Mouse (Mus musculus) embryonic facial prominence, embryonic 15.5 days (tissue): ENCODE measurements around the gene Gm17359. TPM values are rescaled to one million over a fixed set of nuclear protein-coding genes. Genes with fewer than 3 reads are reported as not detected.
A peak's percentile ranks its signal among the peaks of the same experiment; 100 is the strongest.

Source experiments
- ATAC-seq: fragments of 200-750 bp; cut with Nextera tagmentation; 2 replicates; pipeline ENCODE4 v1.8.0; 2017; ENCODE audit warnings: low read depth, moderate TSS enrichment; ENCODE audit not compliant: insufficient number of reproducible peaks, low FRiP score, low TSS enrichment
- H3K27ac ChIP-seq: fragments of 300-500 bp; sonication (generic); replicated peaks from 2 replicates; pipeline ENCODE4 v1.5.1; 2015; ENCODE audit warnings: mild to moderate bottlenecking, inconsistent platforms
- H3K27me3 ChIP-seq: fragments of 300-500 bp; sonication (generic); 2 replicates; pipeline ENCODE4 v1.6.1; 2015; ENCODE audit warnings: inconsistent platforms
- H3K36me3 ChIP-seq: fragments of 300-500 bp; sonication (generic); 2 replicates; pipeline ENCODE4 v1.6.1; 2015; ENCODE audit warnings: mild to moderate bottlenecking, inconsistent platforms
- H3K4me1 ChIP-seq: fragments of 300-500 bp; sonication (generic); 2 replicates; pipeline ENCODE4 v1.6.1; 2015; ENCODE audit warnings: inconsistent platforms
- H3K4me2 ChIP-seq: fragments of 300-500 bp; sonication (generic); replicated peaks from 2 replicates; pipeline ENCODE4 v1.6.1; 2015; ENCODE audit warnings: mild to moderate bottlenecking, inconsistent platforms
- H3K4me3 ChIP-seq: fragments of 300-500 bp; sonication (generic); replicated peaks from 2 replicates; pipeline ENCODE4 v1.5.1; 2015; ENCODE audit warnings: mild to moderate bottlenecking, inconsistent platforms
- H3K9ac ChIP-seq: fragments of 300-500 bp; sonication (generic); 2 replicates; pipeline ENCODE4 v1.6.1; 2015; ENCODE audit warnings: inconsistent platforms
- H3K9me3 ChIP-seq: fragments of 300-500 bp; sonication (generic); replicated peaks from 2 replicates; pipeline ENCODE4 v1.6.1; 2016; ENCODE audit warnings: inconsistent platforms
- WGBS: fragments of 180-500 bp; shearing (Covaris S2); methylation state at CpG from one replicate; pipeline ENCODE4 v1.1.7; 2015; 5-methylcytosine and 5-hydroxymethylcytosine counted together
- polyA plus RNA-seq: library from polyadenylated mRNA; unstranded; fragments of >200 nt; fragmentation: Nextera tagmentation; extraction: Ambion mirVana; gene quantifications from 2 replicates; pipeline ENCODE4 v1.2.1, GENCODE M21; 2015

Gene Gm17359
- not detected in 2 replicates for polyA plus RNA-seq

DNA sequence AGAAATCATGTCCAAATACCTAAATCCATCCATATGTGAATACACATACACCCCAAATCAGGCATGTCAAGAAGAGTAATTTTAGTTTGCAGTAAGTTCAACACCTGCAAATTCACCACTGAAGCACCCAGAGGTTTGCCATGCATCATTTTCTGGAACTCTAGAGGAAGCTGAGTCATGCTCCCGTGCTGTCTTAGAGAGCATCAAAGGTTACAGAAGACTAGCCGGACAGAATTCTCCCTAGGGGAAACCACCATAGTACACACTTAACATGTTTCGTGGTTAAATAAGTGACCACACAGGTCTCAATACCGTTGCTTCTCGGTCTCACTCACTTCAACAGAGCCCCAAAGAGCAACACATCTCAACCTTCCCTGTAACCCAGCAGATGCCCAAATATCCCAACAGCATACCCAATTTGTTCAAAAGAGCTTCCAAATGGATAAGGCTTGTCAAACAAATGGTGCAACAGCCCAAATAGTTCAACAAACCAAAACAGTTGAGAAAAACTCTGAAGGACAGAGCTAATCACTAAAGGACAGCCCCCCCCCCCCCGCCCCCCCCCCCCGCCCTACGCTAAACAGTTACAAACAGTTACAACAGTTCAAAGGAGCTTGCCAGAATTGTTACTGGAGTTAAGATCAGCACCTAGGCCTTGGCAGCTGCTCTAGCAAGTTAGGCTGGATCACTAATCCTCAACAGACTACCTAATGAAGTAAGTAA is at the start of gene Gm17359:
Gene Gm17359, plus strand, starts transcription at position 618 of the 723 bp plus-strand sequence.
- Histone ChIP-seq H3K4me1 (no peaks in the 10 kb centered on the region; the same call in 1 of the 2 replicates), H3K27me3 (no peaks in the 10 kb centered on the region), H3K4me2 (no peak within 1 kb of the TSS), H3K36me3 (no peaks in the 10 kb centered on the region), H3K9ac (no peak within 1 kb of the TSS), H3K27ac (no peak within 1 kb of the TSS), H3K9me3 (no peaks in the 10 kb centered on the region), H3K4me3 (no peak within 1 kb of the TSS)
- 59% methylated on average over 8 of the region's 8 CpGs for WGBS
- no peak for ATAC-seq

DNA sequence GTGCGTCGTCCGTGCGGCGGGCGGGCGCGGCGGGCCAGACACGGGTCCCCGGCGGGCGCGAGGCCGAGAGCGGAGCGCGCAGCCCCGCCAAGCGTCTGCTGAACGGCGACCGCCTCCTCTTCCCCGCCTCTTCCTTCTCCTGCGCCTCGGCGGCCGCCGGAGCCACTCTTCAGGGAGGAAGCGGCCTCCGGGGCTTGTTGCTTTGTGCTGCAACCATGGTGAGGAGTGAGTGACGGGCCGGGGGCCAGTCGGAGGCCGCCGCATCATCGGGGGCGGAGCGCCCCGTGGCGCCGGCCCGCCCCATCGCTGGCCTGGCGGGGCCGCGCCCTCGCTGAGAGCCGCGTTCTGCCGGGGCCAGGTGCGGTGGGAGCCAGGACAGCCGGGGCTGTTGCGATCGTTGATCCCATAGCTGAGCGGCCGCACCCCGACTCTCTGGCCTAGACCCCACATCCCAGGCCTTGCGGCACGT is 49.3 kb upstream of the Gm17359 start:
- no peaks in the 10 kb centered on the region for H3K9me3 ChIP-seq
- no peaks in the 10 kb centered on the region for H3K27me3 ChIP-seq
- peak overlapping the region; percentile 78 for H3K9ac ChIP-seq
- H3K4me3 ChIP-seq: peak overlapping the region; percentile 87
- 1% methylated on average over 57 of the region's 60 CpGs for WGBS
- H3K36me3 ChIP-seq: no peaks in the 10 kb centered on the region
- H3K4me2 ChIP-seq: peak overlapping the region; percentile 71
- peak overlapping the region; percentile 97 for H3K27ac ChIP-seq
- peak; percentile 98 for ATAC-seq
- H3K4me1 ChIP-seq: peaks cover 34% of the 10 kb centered on the region

DNA sequence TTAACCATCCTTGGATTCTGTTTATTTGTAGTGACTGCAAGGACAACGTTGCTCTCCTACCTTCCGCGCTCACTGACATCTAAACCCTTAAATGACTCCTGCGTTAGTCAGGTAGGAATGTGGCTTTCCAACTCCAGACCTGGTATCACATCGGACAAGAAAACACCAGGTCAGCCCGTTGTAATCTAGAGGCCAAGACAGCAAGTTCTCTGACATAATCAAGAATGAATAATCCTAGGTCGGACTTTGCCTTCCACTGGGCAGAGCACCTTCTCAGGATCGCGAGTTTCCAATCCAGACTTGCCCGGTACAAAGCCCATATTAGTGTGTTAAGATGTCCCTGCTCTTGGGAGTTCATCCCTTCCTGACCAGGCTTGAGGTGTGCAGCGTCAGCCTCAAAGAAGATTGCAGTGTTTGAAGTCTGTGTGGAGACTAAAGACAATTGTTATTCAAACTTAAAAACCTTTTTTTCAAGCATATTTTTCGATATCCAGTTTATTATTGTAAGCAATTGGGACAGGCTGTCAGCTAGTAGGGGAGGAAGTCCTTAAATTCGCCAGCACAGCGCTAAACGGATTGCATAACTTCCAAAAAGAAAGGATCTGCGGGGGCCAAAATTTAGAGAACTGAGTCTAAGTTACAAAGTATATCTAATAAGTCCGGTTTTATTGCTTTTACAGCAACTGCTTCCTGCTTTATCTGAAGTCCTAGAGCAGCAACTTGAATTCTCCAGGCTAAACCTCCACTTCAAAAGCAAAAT is 48.6 kb upstream of the Gm17359 start:
- Histone ChIP-seq H3K36me3 (no peaks in the 10 kb centered on the region), H3K4me1 (peaks cover 27% of the 10 kb centered on the region), H3K4me2 (peak overlapping the region; percentile 71), H3K4me3 (peak overlapping the region; percentile 87), H3K9ac (peak overlapping the region; percentile 72), H3K27ac (peak overlapping the region; percentile 76), H3K27me3 (no peaks in the 10 kb centered on the region), H3K9me3 (no peaks in the 10 kb centered on the region)
- ATAC-seq: no peak
- 14% methylated on average over 17 of the region's 17 CpGs for WGBS

DNA sequence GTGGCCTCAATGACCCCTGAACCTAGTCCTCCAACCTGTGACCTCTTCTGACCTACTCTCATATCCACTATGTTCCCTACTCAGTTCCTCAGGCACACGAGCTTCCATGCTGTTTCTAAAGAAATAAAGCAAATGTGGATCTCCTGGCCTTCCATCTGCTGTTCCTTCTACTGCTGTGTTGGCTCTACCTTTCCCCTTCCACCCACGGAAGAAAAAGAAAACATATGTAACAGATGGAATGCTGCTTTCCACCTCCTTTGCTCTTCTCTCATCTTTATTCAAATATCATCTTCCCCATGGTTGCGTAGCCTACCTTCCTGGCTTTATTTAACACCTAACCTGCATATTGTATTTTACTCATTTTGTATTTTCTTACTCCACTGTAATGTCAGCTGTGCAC is 47.4 kb upstream of the Gm17359 start:
- Histone ChIP-seq H3K27me3 (no peaks in the 10 kb centered on the region), H3K9me3 (no peaks in the 10 kb centered on the region), H3K4me1 (peaks cover 16% of the 10 kb centered on the region), H3K36me3 (no peaks in the 10 kb centered on the region), H3K4me2 (no peak overlapping the region), H3K4me3 (no peak overlapping the region), H3K9ac (no peak overlapping the region), H3K27ac (no peak overlapping the region)
- WGBS: 68% methylated on average over 3 of the region's 3 CpGs
- ATAC-seq: no peak

DNA sequence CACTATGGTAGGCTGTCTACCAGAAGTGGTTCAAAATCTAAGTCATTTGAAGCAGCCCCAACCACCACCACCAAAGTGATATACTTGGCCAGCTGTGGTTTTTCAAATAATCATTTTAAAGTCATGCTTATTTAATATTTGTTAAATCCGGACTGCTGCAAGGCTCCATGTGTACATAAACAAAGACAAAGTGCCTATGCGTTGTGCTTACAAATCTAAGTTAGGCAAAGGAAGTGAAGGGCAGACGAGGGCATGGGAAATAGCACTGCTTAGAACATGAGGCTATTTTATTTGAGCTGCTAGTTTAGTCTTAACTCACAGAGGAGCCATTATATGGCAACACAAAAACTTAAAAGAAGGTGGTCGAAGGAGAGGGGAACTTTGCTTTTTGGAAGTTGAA is 43.4 kb upstream of the Gm17359 start:
- Histone ChIP-seq H3K4me2 (no peak overlapping the region), H3K4me3 (no peak overlapping the region), H3K27me3 (no peaks in the 10 kb centered on the region), H3K9ac (no peak overlapping the region), H3K27ac (no peak overlapping the region), H3K36me3 (no peaks in the 10 kb centered on the region), H3K4me1 (no peaks in the 10 kb centered on the region), H3K9me3 (no peaks in the 10 kb centered on the region)
- ATAC-seq: no peak
- WGBS: 51% methylated on average over 4 of the region's 4 CpGs

DNA sequence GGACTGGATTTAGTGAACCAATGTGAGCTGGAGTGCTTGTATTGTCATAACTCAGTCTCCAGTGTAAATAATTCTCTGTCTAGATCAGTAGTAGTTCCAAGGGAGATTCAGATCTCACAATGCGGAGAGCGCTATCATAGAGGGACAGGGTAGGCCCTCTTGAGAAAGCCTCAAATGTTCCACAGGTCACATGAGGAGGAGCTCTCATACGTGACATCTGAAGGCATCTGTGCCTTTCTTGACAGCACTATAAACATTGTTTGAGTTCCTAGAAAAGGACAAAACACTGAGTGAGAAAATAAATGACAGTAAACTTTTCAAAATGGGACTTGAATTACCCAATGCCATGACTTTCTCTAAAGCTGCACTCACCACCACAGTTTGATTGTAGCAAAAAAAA is 41.8 kb upstream of the Gm17359 start:
- Histone ChIP-seq H3K4me2 (no peak overlapping the region), H3K36me3 (no peaks in the 10 kb centered on the region), H3K9ac (no peak overlapping the region), H3K27ac (no peak overlapping the region), H3K4me1 (no peaks in the 10 kb centered on the region), H3K9me3 (no peaks in the 10 kb centered on the region), H3K27me3 (no peaks in the 10 kb centered on the region), H3K4me3 (no peak overlapping the region)
- WGBS: 90% methylated on average over 3 of the region's 3 CpGs
- ATAC-seq: no peak

DNA sequence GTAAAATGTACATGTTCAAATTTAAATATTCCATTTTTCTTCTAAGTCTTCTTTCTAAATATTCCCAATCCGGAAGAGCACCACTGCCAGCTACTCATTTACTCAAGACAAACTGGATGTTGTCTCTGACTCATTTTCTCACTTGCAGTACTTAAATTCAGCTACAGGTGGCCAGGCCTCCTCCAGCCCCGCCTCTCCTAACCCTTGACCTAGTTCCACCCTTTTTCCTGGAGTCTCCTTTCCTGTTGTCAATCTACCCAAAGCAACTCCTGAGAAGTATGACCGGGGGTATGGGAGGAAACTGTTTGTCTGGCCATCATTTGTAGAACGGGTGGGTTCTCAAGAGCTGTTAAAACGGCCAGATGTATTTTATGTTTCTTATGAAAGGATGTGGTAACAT is 40.4 kb upstream of the Gm17359 start:
- Histone ChIP-seq H3K27ac (no peak overlapping the region), H3K4me1 (no peaks in the 10 kb centered on the region), H3K4me2 (no peak overlapping the region), H3K27me3 (no peaks in the 10 kb centered on the region), H3K9me3 (no peaks in the 10 kb centered on the region), H3K4me3 (no peak overlapping the region), H3K36me3 (no peaks in the 10 kb centered on the region), H3K9ac (no peak overlapping the region)
- ATAC-seq: no peak
- 63% methylated on average over 5 of the region's 5 CpGs for WGBS

DNA sequence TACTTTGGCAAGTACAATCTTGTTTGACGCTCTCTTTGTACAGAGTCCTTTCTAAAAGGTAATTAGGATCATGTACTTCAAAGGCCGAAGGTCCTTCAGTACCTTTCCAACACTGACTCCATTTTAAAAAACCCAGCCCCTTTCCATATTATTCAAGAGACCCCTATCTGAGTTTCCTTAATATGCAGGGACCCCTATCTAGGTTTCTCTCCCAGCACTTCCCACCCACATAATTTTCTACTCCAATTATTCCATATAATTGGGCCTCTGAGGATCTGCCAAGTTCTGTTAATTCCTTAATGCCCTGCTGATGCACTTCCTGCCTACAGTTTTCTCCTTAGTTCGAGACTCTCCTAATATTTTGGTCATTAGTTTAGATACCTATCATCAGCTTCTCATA is 39.9 kb upstream of the Gm17359 start:
- ATAC-seq: no peak
- WGBS: 69% methylated on average over 3 of the region's 3 CpGs
- H3K27me3 ChIP-seq: no peaks in the 10 kb centered on the region
- no peak overlapping the region for H3K27ac ChIP-seq
- H3K9me3 ChIP-seq: no peaks in the 10 kb centered on the region
- H3K4me3 ChIP-seq: no peak overlapping the region
- no peaks in the 10 kb centered on the region for H3K4me1 ChIP-seq
- no peak overlapping the region for H3K9ac ChIP-seq
- H3K36me3 ChIP-seq: no peaks in the 10 kb centered on the region
- no peak overlapping the region for H3K4me2 ChIP-seq

DNA sequence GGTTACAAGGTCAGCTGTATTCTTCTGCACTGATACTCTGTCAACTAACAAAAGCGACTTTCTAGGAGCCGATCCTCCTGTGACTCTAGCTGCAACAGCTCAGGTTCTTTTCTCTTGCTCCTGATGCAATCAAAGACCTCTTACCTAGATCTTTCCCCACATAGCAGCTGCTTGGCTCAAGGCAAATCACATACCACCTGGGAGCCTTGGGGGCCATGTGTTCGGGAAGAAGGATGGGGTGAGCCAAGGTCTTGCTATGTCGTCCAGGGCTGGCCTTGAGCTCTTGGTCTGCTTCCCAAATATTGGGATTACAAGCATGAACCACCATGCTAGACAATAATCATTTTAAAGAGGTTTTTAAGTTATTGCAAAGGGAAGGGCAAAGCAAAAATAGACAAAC is 39.2 kb upstream of the Gm17359 start:
- 79% methylated on average over 4 of the region's 4 CpGs for WGBS
- H3K27me3 ChIP-seq: no peaks in the 10 kb centered on the region
- H3K9me3 ChIP-seq: no peaks in the 10 kb centered on the region
- no peak overlapping the region for H3K4me2 ChIP-seq
- no peak overlapping the region for H3K27ac ChIP-seq
- no peaks in the 10 kb centered on the region for H3K4me1 ChIP-seq
- no peaks in the 10 kb centered on the region for H3K36me3 ChIP-seq
- H3K9ac ChIP-seq: no peak overlapping the region
- no peak overlapping the region for H3K4me3 ChIP-seq
- no peak for ATAC-seq

DNA sequence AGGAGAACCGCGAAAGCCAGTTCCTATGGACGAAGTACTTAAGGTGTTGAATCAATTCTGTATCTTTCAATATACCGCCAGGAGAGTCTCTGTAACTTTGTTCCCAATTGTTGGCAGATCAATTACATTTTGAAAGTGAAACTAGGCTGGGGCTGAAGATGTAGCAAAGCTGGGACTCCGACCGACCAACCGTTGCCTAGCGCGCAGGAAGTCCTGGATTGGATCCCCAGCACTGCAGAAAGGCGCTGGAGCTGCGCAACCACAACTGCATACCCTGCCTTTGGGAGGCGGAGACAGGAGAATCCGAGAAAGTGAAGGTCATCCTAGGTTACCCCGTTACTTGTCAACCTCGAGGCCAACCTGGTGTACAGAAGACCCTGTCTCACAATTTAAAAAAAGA is 37.1 kb upstream of the Gm17359 start:
- Histone ChIP-seq H3K27ac (no peak overlapping the region), H3K9ac (no peak overlapping the region), H3K4me3 (no peak overlapping the region), H3K27me3 (no peaks in the 10 kb centered on the region), H3K4me2 (no peak overlapping the region), H3K36me3 (no peaks in the 10 kb centered on the region), H3K9me3 (no peaks in the 10 kb centered on the region), H3K4me1 (no peaks in the 10 kb centered on the region)
- 88% methylated on average over 15 of the region's 15 CpGs for WGBS
- ATAC-seq: no peak

DNA sequence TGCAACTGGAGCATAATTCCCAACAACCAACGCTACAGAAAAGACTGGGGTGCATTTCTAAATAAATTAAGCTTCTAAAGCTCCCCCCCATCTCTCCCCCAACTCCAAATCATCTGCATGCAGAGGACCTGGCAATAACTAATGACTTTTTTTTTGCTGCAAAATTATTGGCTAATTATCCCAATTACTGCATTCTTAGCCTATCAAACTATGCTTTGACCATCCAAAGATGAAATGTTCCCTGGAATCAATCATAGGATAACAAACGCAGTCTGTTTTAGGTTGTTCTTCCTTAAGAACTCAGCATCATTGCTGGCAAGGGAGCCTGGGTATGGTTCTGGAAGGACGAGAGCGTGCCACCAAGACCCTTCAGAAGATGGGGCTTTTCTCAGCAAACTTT is 27.9 kb upstream of the Gm17359 start:
- ATAC-seq: no peak
- WGBS: 86% methylated on average over 4 of the region's 4 CpGs
- H3K9me3 ChIP-seq: no peaks in the 10 kb centered on the region
- no peaks in the 10 kb centered on the region for H3K4me1 ChIP-seq
- H3K27ac ChIP-seq: no peak overlapping the region
- H3K4me2 ChIP-seq: no peak overlapping the region
- H3K9ac ChIP-seq: no peak overlapping the region
- no peak overlapping the region for H3K4me3 ChIP-seq
- H3K27me3 ChIP-seq: no peaks in the 10 kb centered on the region
- no peaks in the 10 kb centered on the region for H3K36me3 ChIP-seq
